Mouse (Mus musculus): ENCODE measurements around the gene Tead1.

Tead1 gene

GRCm38 (mm10) chr7:112772777-112773176, 93.7 kb downstream of the Tead1 start:
- DNase-seq (ENCODE audit: extremely low read depth, low read depth, low spot score), result no peak

- peak; percentile 76 for DNase-seq (ENCODE audit: extremely low read depth, low read depth, low spot score)
Measured at GRCm38 (mm10) chr7:112773601-112774000, 94.5 kb downstream of the Tead1 start.

GRCm38 (mm10) chr7:112775816-112776215, 96.7 kb downstream of the Tead1 start:
- no peak for DNase-seq (ENCODE audit: extremely low read depth, low read depth, low spot score)

- no peak for DNase-seq (ENCODE audit: extremely low read depth, low read depth, low spot score)
Measured at GRCm38 (mm10) chr7:112776670-112777069, 97.6 kb downstream of the Tead1 start.

GRCm38 (mm10) chr7:112779636-112780035, 100.5 kb downstream of the Tead1 start:
- no peak for DNase-seq (ENCODE audit: extremely low read depth, low read depth, low spot score)

GRCm38 (mm10) chr7:112780910-112781309, 101.8 kb downstream of the Tead1 start:
- DNase-seq (ENCODE audit: extremely low read depth, low read depth, low spot score), result no peak

GRCm38 (mm10) chr7:112781987-112782386, 102.9 kb downstream of the Tead1 start:
- no peak for DNase-seq (ENCODE audit: extremely low read depth, low read depth, low spot score)

- no peak for DNase-seq (ENCODE audit: extremely low read depth, low read depth, low spot score)
Measured at GRCm38 (mm10) chr7:112784278-112784677, 105.2 kb downstream of the Tead1 start.

- no peak for DNase-seq (ENCODE audit: extremely low read depth, low read depth, low spot score)
Measured at GRCm38 (mm10) chr7:112785271-112785670, 106.2 kb downstream of the Tead1 start.

- DNase-seq (ENCODE audit: extremely low read depth, low read depth, low spot score), result no peak
Measured at GRCm38 (mm10) chr7:112786556-112787225, 107.6 kb downstream of the Tead1 start.

- DNase-seq (ENCODE audit: extremely low read depth, low read depth, low spot score), result no peak
Measured at GRCm38 (mm10) chr7:112787281-112787680, 108.2 kb downstream of the Tead1 start.

- no peak for DNase-seq (ENCODE audit: extremely low read depth, low read depth, low spot score)
Measured at GRCm38 (mm10) chr7:112788321-112788751, 109.2 kb downstream of the Tead1 start.

GRCm38 (mm10) chr7:112789693-112790092, 110.6 kb downstream of the Tead1 start:
- DNase-seq (ENCODE audit: extremely low read depth, low read depth, low spot score), result no peak

- DNase-seq (ENCODE audit: extremely low read depth, low read depth, low spot score), result no peak
Measured at GRCm38 (mm10) chr7:112790334-112790733, 111.2 kb downstream of the Tead1 start.

GRCm38 (mm10) chr7:112792679-112793078, 113.6 kb downstream of the Tead1 start:
- no peak for DNase-seq (ENCODE audit: extremely low read depth, low read depth, low spot score)

- DNase-seq (ENCODE audit: extremely low read depth, low read depth, low spot score), result no peak
Measured at GRCm38 (mm10) chr7:112793903-112794302, 114.8 kb downstream of the Tead1 start.

- DNase-seq (ENCODE audit: extremely low read depth, low read depth, low spot score), result no peak
Measured at GRCm38 (mm10) chr7:112794481-112794880, 115.4 kb downstream of the Tead1 start.

GRCm38 (mm10) chr7:112797526-112798321, 118.6 kb downstream of the Tead1 start:
- DNase-seq (ENCODE audit: extremely low read depth, low read depth, low spot score), result no peak

- no peak for DNase-seq (ENCODE audit: extremely low read depth, low read depth, low spot score)
Measured at GRCm38 (mm10) chr7:112801706-112802105, 122.6 kb downstream of the Tead1 start.

GRCm38 (mm10) chr7:112806718-112807400, 127.7 kb downstream of the Tead1 start:
- no peak for DNase-seq (ENCODE audit: extremely low read depth, low read depth, low spot score)

GRCm38 (mm10) chr7:112807401-112807751, 128.3 kb downstream of the Tead1 start:
- no peak for DNase-seq (ENCODE audit: extremely low read depth, low read depth, low spot score)

- DNase-seq (ENCODE audit: extremely low read depth, low read depth, low spot score), result no peak
Measured at GRCm38 (mm10) chr7:112810752-112811151, 131.6 kb downstream of the Tead1 start.
